Mouse (Mus musculus) heart, adult 8-10 months (tissue): ENCODE measurements around the gene Atf6b. TPM values are rescaled to one million over a fixed set of nuclear protein-coding genes. Genes with fewer than 3 reads are reported as not detected.

Experiments
- DNase-seq: peaks from one replicate; pipeline ENCODE4 v3.0.0; 2022; ENCODE audit warnings: low spot score
- total RNA-seq, 4 experiments: library from RNA; stranded (reverse); gene quantifications; 2 replicates each; pipeline ENCODE4 v1.2.4; 2022

Atf6b gene
- total RNA-seq, 4 experiments from 2014 or later = 14.4 to 19.9 (median 16.0) TPM

- peak; percentile 83 for DNase-seq
Observed at GRCm38 (mm10) chr17:34692906-34693305, 46.0 kb downstream of the Atf6b start.

GRCm38 (mm10) chr17:34699575-34700408, 52.8 kb downstream of the Atf6b start:
- no peak for DNase-seq

GRCm38 (mm10) chr17:34700671-34701071, 53.7 kb downstream of the Atf6b start:
- no peak for DNase-seq

Other genes with a start within 250 kb of the Atf6b start
- under 1 TPM in 2 of 4 experiments, not detected in 2; 0.34 to 0.79 TPM for gene BC051142, start 248.3 kb upstream of the Atf6b start, total RNA-seq
- gene Btnl4, start 169.8 kb upstream of the Atf6b start, total RNA-seq = not detected
- gene Btnl6, start 129.8 kb upstream of the Atf6b start, total RNA-seq = not detected
- gene Notch4, start 82.9 kb upstream of the Atf6b start, total RNA-seq = 10 to 100 TPM; 25.7 to 32.7 (median 28.6) TPM
- 1 to 10 TPM; 2.0 to 4.5 (median 3.1) TPM for gene Gpsm3, start 57.3 kb upstream of the Atf6b start, total RNA-seq
- gene Pbx2, start 55.9 kb upstream of the Atf6b start, total RNA-seq = 10 to 100 TPM; 16.0 to 20.6 (median 17.6) TPM
- gene Ager, start 49.3 kb upstream of the Atf6b start, total RNA-seq = under 1 TPM in 2 of 4 experiments, not detected in 2; 0.14 to 0.16 TPM
- gene Rnf5, start 43.5 kb upstream of the Atf6b start, total RNA-seq = 10 to 100 TPM; 37.4 to 42.5 (median 39.1) TPM
- gene Agpat1, start 42.9 kb upstream of the Atf6b start, total RNA-seq = 10 to 100 TPM; 66.5 to 78.4 (median 73.4) TPM
- gene Egfl8, start 31.2 kb upstream of the Atf6b start, total RNA-seq = 1 to 10 TPM in 3 of 4 experiments, under 1 TPM in 1; 0.94 to 1.3 (median 1.0) TPM
- 10 to 100 TPM; 48.1 to 68.8 (median 59.5) TPM for gene Ppt2, start 18.6 kb upstream of the Atf6b start, total RNA-seq
- 1 to 10 TPM in 3 of 4 experiments, under 1 TPM in 1; 0.92 to 1.4 (median 1.1) TPM for gene Prrt1, start 17.6 kb upstream of the Atf6b start, total RNA-seq
- 1 to 10 TPM; 6.9 to 9.7 (median 8.6) TPM for gene Fkbpl, start 2.4 kb upstream of the Atf6b start, total RNA-seq
- gene Tnxb, start 23.4 kb downstream of the Atf6b start, total RNA-seq = 10 to 100 TPM; 22.4 to 34.3 (median 32.2) TPM
- 10 to 100 TPM; 14.3 to 71.5 (median 21.2) TPM for gene C4b, start 96.7 kb downstream of the Atf6b start, total RNA-seq
- under 1 TPM in 1 of 4 experiments, not detected in 3; 0.35 TPM for gene Cyp21a1, start 157.4 kb downstream of the Atf6b start, total RNA-seq
- gene Stk19, start 189.8 kb downstream of the Atf6b start, total RNA-seq = 10 to 100 TPM in 2 of 4 experiments, 1 to 10 TPM in 2; 8.2 to 14.6 (median 9.5) TPM
- 10 to 100 TPM; 10.6 to 15.9 (median 11.5) TPM for gene Dxo, start 189.9 kb downstream of the Atf6b start, total RNA-seq
- gene Skiv2l, start 203.1 kb downstream of the Atf6b start, total RNA-seq = 10 to 100 TPM; 21.8 to 29.1 (median 25.8) TPM
- 10 to 100 TPM; 16.6 to 17.9 (median 16.7) TPM for gene Nelfe, start 203.2 kb downstream of the Atf6b start, total RNA-seq
- 1 to 10 TPM; 2.2 to 8.5 (median 4.5) TPM for gene Cfb, start 215.4 kb downstream of the Atf6b start, total RNA-seq
- gene Zbtb12, start 232.3 kb downstream of the Atf6b start, total RNA-seq = 1 to 10 TPM; 8.5 to 9.9 (median 9.1) TPM
- not detected for gene Gm20547, start 234.9 kb downstream of the Atf6b start, total RNA-seq